Mouse (Mus musculus): ENCODE measurements around the gene Sdr9c7.
A peak's percentile ranks its signal among the peaks of the same experiment; 100 is the strongest.
"Not testable (repeated sequence)": the region's sequence is repeated elsewhere in the genome, so short reads cannot be mapped to it uniquely, and the experiment has no call there.

Gene Sdr9c7

DNA sequence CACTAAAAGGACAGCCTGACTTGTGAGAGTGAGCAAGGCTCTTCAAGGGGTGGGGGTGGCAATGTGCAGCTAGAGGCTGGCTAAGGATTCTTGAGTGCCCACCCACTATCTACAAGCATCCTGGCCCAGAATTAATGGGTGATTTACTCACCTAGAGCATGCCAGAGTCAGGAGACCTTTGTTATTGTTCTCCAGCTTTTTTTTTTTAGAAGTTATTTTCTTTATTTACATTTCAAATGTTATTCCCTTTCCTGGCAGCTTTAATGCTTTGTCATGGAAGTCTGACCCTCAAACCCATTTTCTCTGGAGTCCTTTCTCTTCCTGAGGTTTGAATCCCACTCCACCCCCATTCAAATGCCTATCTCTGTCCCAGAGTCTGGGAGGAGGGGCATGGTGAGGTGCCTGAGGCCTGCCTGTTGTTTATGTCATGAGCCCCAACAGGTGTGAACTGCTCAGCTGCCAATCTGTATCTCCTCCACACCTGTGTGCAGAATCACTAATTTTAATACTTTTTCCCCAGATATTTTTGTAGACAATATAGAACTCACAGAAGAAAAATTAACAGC is 9.2 kb downstream of the Sdr9c7 start:
- DNase-seq, result no peak

DNA sequence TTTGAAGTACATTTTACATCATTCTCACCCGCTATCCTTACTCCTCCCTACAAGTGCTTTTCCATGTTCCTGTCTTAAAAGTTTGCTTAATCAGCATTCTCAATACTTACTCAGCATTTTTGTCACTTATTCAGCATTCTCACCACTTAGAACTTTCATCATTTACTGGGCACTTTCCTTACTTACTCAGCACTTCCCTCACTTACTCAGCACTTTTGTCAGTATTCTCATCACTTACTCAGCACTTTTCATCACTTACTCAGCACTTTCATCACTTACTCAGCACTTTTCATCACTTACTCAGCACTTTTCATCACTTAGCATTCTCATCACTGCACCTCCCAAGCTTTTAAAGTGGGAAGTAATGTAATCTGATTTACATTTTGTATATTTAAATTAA is 17.3 kb downstream of the Sdr9c7 start:
- DNase-seq, result no peak

DNA sequence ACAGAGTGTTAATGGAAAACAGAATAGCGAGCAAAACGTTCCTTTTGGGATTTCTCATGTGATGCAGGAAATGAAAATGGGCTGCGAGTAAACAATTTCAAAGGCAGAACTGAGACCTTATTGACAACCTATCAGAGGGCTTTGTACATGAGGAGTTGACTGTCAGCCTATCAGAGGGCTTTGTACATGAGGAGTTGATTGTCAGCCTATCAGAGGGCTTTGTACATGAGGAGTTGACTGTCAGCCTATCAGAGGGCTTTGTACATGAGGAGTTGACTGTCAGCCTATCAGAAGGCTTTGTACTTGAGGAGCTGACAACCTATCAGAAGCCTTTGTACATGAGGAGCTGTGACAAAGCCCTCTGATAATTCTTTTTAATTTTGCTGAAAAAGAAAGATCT is 18.9 kb downstream of the Sdr9c7 start:
- DNase-seq, result not testable (repeated sequence)

DNA sequence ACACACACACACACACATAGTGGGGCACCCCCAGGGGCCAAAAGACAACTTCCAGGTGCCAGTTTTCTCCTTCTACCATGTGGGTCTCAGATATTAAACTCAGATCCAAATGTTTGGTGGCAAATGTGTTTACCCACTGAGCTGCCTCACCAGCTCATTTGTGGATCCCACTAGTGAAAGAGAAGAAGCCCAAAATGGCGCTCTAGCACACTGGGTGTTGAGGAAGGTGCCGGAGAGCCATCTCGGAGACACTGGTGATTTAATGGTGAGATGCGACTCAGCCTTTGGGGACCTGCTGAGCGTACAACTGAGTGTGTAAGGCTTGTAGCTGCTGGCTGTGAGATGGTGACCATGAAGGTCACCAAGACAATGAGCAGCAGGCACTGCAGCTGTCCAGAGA is 19.3 kb downstream of the Sdr9c7 start:
- DNase-seq, result no peak

DNA sequence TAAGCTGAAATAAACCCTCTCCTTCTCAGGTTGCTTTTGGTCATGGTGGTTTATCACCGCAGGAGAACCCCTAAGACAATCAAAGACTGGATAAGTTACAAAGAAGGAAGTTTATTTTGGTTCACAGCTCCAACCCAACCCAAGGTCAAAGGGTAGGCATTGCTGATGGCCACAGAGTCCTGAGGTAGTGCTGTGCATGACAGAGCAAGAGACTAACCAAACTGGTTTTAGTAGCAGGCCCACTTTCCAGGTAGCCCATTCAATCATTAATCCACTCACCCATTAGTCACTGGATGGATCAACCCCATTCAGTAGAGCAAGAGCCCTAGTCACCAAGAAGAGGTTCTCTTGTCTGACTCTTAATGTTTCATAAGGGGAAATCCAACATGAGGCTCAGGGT is 23.9 kb downstream of the Sdr9c7 start:
- no peak for DNase-seq

DNA sequence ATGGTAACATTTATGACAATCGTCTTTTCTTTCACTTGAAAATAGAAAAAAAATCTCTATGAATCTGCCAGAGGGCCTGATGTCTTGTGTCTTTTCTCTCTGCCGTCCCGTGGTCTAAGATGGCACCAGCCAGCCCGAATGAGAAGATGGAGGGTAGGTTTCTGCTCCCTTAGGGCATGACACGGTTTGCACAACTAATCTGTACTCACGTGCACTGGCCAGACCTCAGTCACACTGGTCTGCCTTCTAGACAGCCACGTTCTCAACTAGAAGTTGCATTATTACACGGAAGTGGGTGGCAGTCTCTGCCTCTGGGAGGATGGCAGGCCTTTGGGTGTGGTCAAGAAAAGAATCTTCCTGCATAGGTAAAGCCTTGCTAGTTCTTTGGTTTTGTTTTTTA is 24.7 kb downstream of the Sdr9c7 start:
- DNase-seq, result no peak

DNA sequence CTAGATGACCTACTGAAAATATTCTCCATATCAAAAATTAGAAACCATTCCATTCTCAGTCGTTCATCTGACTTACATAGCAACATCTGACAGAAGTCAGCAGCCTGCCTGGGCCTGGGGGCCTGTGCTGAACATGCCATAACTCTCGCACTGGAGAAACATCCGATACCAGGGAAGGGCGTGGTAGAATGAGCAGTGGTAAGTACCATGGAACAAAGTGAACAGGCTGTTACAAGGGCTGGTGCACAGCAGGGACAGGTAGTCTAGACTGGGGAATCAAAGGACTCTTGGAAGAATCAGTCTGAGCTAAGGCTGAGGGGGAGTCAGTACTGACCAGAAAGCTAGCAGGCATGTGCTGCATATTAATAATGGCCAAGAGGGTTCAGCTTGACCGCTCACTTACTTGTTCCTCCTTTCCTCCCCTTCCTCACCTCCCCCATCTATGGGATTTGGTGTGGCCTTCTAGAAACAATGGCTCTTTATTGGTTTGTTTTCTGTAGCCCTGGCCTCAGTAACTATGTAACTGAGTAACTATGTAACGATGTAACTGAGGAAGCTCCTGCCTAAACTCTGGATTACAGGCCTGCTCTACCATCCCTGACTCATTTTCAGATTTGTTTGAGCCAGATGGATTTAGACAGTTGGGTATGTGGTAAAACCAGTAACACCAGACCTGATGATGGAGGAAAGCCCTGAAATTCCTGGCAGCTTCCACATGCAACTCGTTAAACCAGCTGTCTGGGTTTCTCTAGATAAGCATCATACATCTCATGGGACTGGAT is 26.5 kb downstream of the Sdr9c7 start:
- no peak for DNase-seq

DNA sequence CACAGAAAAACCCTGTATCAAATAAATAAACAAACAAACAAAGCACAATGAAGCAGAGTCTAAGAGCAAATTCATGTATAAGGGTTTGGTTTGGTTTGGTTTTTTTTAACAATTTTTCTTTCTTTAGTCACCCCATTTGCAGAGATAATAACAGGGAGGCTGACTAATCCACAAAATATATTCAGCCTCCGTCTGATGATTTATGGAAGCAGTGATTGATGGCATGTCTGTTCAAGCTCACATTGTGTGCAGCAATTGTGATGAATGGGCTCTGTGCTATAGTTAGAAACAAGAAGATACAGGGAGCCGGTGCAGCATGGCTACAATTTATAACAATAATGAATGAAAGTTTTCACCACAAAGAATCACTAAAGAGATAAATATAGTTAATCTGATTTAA is 29.4 kb downstream of the Sdr9c7 start:
- DNase-seq, result no peak

DNA sequence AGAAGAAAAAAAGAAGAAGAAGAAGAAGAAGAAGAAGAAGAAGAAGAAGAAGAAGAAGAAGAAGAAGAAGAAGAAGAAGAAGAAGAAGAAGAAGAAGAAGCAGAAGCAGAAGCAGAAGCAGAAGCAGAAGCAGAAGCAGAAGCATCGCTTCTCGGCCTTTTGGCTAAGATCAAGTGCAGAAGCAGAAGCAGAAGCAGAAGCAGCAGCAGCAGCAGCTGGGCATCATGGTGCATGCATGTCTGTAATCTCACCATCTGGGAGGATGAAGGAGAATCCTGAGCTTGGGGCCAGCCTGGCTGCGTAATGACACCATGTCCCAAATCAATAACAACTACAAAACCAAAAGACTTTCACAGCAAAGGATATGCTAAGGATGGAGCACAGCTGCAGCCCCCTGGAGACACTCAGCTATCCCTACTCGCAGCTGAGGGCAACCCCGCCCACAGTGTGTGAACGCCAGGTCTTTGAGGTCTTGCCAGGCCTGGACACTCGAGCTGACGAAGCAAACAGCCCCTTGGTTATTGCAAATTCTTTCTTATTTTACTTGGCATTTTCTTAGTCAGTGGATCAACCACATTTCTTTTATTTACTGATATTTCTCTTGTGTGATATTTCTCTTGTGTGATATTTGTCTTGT is 34.1 kb downstream of the Sdr9c7 start:
- DNase-seq, result no peak

DNA sequence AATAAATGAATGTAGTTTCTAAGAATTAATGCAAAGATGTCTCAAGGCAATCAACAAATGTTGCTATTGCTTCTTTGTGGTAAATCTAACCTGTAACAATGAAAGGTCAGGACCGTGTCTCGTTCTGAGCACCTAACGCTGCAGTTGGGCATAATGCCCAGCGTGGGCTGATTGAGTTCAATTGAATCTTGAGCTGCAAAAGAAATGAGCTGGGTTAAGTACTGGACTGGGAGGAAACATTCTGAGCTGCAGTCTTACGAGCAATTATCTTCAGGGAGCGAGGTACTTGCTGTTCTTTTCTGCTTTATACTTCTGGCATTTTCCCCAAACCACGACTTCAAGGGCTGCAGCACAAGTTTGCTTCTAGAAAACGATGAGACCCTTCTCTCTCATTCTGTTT is 38.0 kb downstream of the Sdr9c7 start:
- peak in 1 of 2 experiments; percentile 28 for DNase-seq

DNA sequence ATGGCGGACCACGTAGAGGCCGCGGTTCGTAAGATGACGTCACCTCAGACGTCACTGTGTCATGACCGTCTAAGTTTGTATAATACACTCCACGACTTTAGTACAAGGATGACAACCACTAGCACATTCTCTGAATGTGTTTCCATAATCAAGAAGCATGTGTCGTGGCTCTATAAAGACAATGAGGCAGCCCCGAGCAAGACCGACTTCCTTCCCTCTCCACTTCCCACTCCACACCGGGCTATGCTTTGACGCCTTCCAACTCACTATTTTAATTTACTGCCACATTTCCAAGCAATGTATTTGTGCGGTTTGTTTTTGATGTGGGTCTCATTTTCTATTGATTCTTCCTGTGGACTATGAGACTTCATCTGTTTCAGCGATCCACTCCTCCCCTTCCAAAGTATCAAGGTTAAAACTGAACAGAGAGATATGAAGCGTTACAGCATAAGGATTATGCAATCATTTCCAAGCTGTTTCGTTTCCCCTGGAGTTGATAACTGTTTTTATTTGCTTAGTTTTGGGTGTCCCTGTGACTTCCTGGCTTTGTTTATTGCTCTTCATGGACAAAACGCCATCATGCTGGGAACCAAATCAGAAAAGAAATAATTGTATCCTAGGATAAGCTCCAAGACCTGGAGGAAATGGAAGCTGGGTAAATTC is 38.6 kb downstream of the Sdr9c7 start:
- no peak for DNase-seq

DNA sequence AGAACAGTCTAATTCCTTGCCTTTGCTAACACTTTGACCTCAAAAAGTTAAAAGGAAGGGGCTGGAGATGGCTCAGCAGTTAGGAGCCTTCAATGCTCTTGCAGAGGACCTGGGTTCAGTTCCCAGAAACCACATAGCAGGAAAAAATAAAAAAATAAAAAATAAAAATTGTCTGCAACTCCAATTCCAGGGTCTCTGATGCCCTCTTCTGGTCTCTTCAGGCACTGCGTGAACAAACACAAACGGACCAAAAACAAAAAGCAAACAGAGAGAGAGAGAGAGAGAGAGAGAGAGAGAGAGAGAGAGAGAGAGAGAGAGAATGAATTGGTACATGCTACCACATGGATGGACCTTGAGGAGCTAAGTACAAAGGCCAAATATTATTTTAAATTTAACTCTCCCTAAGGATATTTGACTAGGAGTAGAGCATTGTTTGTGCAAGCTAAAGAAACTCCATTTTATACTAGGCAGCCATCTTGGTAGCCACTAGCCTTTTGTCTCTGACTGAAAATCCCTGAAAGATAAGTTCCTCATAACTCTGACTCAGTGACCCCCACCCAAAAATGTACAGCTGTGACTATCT is 39.2 kb downstream of the Sdr9c7 start:
- DNase-seq, result peak; percentile 68 to 87

DNA sequence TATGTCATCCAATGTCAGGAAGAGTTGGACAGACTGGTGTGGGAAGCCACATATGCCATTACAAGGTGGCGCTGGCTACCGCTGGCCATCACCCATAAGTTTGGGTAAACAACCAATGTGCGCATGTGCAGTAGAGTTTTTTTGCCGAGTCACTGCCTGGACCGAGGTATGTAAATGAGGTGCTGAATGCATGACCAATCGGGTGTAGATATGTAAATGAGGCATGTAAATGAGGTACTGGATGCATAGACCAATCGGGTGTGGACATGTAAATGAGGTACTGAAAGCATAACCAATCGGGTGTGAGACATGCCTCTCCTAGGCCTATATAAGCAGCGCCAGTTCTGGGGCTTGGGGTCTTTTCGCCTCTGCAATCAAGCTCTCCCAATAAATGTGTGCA is 41.3 kb downstream of the Sdr9c7 start:
- not testable (repeated sequence) for DNase-seq

DNA sequence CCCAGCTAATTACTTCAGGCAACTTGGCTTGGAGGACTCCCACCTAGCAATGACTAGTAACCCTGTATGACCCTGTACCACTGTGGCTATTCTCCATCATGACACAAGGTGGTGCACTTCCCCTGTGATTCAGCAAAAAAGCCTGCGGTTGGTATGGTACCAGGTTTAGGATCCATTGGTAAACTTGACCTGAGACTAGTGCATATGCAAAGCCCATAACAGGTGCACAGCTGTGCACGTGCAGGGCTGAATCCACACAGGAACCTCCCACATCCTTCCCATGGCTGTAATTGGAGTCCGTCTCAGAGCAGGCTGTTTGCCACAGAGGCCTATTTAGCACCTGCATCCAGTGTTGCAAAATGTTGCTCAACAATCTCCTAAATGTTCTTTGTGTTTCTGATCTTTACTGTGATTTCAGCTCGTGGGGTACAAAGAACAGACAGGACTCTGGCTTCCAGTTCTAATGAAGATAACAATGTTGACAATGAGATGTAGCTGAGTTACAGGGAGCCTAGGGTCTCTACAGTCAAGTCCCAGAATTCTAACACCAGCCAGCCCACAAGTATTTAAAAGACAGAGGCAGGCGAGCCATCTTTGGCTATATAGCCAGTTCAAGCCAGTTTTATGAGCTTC is 47.2 kb downstream of the Sdr9c7 start:
- peak; percentile 56 to 57 for DNase-seq

DNA sequence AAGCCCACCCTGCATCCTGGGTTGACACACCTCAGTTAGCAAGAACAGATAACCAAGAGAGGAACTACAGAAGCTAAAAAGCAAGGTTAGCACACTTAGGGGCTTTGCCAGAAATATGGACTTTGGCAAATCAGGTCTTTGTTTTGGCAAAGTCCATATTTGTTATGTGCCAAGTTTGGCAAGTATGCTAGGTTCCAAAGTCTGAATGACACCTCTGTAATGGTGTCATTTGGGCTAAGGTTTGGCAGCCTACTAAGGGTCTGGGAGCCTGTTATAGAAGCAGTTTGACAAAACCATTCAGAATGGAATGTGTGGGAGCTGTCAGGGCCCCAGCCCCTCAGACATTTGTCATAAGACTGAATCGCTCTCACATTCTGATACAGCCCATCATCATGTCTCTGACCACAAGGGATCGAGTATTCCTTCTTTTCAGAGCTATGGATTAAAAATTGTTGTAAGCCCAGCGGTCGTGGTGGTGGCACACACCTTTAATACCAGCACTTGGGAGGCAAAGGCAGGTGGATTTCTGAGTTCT is 51.3 kb downstream of the Sdr9c7 start:
- no peak for DNase-seq

DNA sequence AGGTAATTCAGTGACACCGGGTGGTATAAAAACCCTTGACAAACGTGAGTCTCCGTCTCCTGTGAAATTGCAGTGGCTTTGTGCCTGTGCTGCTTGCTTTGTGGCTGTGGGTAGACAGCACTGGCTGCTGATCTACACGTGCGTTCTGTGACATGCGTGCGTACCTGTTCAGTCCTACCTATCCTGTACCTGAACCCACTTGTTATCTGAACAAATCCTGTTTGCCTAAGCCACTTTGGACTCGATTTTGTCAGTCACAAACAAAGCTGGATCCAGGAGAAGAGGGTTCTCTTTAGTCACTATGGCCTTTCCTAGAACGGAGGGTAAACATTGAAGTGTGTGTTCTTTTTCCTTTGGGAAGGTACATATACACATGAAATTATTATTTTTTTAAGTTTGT is 53.1 kb downstream of the Sdr9c7 start:
- no peak for DNase-seq

DNA sequence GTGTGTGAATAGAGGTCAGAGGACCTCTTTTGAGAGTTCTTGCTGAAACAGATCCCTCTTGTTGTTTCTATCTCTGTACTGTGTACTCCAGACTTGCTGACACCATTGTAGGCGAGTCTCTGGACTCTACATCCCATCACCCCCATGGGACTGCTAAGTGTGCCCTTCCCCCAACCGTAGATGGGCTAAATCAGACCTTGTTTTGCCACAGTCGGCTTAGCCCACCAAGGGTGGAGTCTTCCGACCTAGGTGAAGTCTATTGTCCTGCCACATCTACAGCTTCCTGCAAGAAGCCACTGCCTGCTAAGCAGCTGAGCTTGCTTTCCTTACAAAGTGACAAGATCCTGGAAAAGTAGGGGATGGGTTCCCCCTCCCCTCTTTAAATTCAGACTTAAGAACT is 53.5 kb downstream of the Sdr9c7 start:
- DNase-seq, result no peak

DNA sequence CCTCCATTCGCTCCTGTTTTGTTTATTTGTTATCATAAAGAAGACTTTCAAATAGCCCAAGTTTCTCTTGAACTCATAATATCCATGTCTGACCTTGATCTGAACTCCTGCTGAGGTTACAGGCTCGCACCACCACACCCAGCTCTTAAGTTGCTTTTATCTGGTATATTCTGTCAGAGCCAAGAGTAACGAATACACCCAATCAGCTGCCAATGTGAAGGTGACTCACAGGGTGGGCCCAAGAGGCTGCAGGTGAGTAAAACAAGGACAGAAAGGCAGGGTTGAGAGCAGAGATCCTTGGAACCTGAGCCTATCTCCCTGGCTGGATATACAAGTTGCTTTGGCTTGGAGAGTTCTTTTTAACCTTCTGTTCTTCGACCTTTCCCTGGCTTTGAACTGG is 56.7 kb downstream of the Sdr9c7 start:
- DNase-seq, result no peak

DNA sequence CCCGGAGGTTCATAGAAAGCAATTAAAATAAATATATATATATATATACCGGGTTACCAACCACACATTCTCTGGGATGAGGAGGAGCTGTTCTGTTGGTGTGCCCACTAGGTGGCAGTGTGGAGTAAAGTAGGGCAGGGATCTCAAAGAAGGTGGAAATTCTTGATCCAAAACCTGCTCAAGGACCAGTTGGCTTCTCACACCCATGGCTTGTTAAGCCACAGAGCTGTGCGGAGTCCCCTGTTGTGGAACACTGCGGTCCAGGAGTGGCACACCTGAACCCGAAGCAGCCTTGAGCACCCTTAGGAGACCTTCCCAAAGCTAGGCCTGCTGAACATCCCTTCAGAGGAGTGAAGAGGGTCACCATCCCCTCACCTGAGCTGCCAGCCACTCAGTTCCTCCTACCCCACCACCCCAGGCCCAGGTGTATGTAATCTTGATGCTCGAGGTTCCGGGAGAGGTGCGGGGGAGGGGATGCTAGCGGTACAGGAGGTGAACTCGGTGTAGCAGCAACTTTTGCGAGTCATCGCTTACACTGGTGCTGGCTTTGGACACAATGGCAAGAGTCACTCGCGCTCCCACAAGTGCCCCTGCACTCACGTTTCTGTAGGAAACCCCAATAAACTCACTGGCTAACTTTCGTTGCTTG is 58.0 kb downstream of the Sdr9c7 start:
- peak; percentile 78 to 87 for DNase-seq

DNA sequence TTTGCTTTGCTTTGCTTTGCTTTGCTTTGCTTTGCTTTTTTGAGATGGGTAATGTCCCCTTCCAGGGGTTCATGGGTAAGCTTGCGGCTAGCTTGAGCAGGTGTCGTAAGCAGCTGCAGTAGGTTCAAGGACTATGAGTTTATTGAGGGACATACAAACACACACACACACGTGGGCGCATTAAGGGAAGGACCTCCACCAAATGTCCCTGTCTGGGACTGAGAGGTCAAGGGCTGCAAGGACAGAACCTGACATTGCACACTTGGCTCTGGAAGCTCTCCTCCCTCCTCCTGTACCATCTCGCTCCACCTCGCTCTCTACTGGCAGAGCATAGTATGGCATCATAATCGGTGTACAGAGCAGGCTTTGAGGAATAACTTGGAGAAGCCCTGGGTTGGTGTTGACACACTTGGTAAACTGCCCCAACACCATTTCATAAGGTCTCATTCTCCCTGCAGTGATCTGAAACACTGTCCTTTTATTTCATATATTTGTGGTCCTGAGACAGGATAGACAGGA is 60.9 kb downstream of the Sdr9c7 start:
- DNase-seq, result no peak

Measured in kidney, postnatal 25 days (tissue).